Mouse (Mus musculus): ENCODE results near the gene Gnb1l.

- no peak for TF ChIP-seq POLR2A (IDR thresholded peaks at IDR 0.05; ENCODE audit: insufficient read depth, low read length)
- no peak for TF ChIP-seq EP300 (IDR thresholded peaks at IDR 0.05; ENCODE audit: insufficient read depth, low read depth, low read length)
Observed at GRCm38 (mm10) chr16:18581623-18582205, 83.2 kb downstream of the Gnb1l start.

All from ES-Bruce4 (cell line).